Mouse (Mus musculus) lung, postnatal 0 days (tissue): ENCODE measurements at regions not wholly inside any gene's neighbourhood (a gene's known extent, or its start where the extent isn't known, plus 50 kb on each side); places are given as distances from the start of the nearest gene placed in this dataset.

Source experiments
- CTCF ChIP-seq: IDR thresholded peaks from 2 replicates; pipeline ENCODE4 v1.5.1; 2016; ENCODE audit warnings: antibody characterized with exemption, mild to moderate bottlenecking
- EP300 ChIP-seq: IDR thresholded peaks from 2 replicates; pipeline ENCODE4 v1.6.1; 2016; ENCODE audit warnings: antibody characterized with exemption, mild to moderate bottlenecking, control low read depth

DNA sequence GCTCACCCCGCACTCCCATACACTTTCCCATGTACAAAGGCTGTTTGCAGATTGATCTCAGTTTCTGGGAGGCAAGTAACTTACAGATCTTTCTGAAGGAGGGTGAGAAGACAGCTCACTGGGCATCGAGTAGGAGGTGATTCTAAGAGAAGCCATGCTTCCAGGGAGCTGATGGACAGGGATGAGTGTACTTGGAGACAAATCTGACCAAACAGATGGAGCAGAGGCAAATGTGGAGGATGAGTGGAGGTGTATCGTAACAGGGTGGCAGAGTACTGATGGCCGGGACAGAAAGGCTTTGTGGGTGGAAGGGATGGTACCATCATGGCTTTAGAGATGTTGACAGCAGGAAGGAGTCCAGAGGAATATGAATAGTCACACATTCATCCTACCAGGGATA lies 212.4 kb downstream of the Fam84a start:
- TF ChIP-seq EP300: no peak
- no peak for TF ChIP-seq CTCF
